Mouse (Mus musculus) E14TG2a.4 (cell line): Measurements from ENCODE around the gene Herc1.

ENCODE experiments used
- CTCF ChIP-seq: conservative IDR thresholded peaks from 2 replicates; pipeline ENCODE4 v1.5.1; 2014; ENCODE audit warnings: low read length
- NANOG ChIP-seq: IDR thresholded peaks from 2 replicates; pipeline ENCODE4 v1.6.1; 2014; ENCODE audit warnings: borderline replicate concordance, low read length, mixed read lengths

GRCm38 (mm10) chr9:66349860-66350787 is at the start of gene Herc1:
- no peak for TF ChIP-seq NANOG
- TF ChIP-seq CTCF: no peak
